Mouse (Mus musculus) hematopoietic multipotent progenitor cell, adult 10-12 weeks (in vitro differentiated cells): ENCODE data around the gene Akna. TPM values are rescaled to one million over a fixed set of nuclear protein-coding genes. Genes with fewer than 3 reads are reported as not detected.

Experiments used
- polyA plus RNA-seq: library from polyadenylated mRNA; stranded (reverse); fragments of >175 nt; gene quantifications from 2 replicates; pipeline ENCODE4 v1.2.3, GENCODE M21; 2012; ENCODE audit warnings: low replicate concordance

The Akna gene
- 285 and 506 TPM in 2 replicates for polyA plus RNA-seq

DNA sequence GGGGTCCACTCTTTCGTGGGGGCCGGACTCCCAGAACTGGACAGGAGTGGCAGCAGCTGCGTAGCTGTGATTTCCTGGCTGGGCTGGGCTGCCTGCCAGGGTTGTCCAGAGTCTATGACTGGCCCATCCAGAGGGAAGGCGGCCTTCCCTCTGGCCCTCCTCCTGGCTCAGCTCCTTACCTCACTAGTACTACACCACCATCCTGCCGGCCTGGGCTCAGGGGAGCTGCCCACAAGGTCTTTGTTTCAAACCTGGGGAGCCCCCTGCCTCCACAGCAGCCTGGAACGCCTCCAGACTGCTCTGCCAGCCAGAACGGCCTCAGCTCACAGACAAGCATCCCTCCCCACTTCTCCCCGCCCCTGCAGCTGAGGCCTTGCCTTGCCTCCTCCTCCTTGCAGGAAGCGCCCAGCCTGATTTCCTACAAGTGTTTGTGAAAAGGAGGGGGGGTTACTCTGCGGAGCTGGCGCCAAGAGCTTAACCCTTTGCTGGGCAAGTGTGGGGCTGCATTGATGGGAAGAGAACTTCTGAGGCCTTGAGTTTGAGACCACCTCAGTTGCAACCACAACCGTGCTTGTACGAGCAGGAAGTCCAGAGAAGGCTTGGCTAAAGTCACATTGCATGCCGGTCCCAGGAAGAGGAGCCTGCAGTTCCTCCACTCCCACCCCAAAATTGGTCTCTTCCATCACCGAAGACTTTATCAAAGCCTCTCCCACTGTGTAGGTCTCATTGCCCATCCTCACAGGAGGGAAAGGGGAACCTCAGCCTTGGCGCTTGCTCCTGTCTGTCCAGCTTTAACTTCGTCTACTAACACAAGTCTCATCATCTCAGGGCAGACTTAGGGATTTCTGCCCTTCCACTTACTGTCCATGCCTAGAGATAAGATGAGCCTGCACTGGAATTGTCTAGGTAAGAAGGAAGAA, at the start of gene Akna:
Akna (minus strand) TSS at position 315 of the 920 bp plus-strand sequence.

GRCm38 (mm10) chr4:63362150-63362549, 41.0 kb downstream of the Akna start, which contains the start of gene Orm2:
Orm2 (plus strand) TSS chr4:63362449.

GRCm38 (mm10) chr4:63355877-63356665, 47.1 kb downstream of the Akna start, which contains the start of gene Orm3:
Orm3 (plus strand) TSS chr4:63356162.

GRCm38 (mm10) chr4:63344295-63344694, 58.9 kb downstream of the Akna start, which contains the start of gene Orm1:
Orm1 (plus strand) TSS chr4:63344560.

Other genes with a start within 250 kb of the Akna start
- not detected in 2 replicates for gene Ambp, start 248.6 kb downstream of the Akna start, polyA plus RNA-seq
- not detected in 2 replicates for gene Kif12, start 231.2 kb downstream of the Akna start, polyA plus RNA-seq
- 3.1 and 4.0 TPM in 2 replicates for gene Col27a1, start 189.3 kb downstream of the Akna start, polyA plus RNA-seq
- gene Orm1, start 58.8 kb downstream of the Akna start, polyA plus RNA-seq = 0.21 and 0.31 TPM in 2 replicates
- not detected in 2 replicates for gene Orm3, start 47.2 kb downstream of the Akna start, polyA plus RNA-seq
- not detected in 2 replicates for gene Orm2, start 40.9 kb downstream of the Akna start, polyA plus RNA-seq
- gene Whrn, start 92.6 kb upstream of the Akna start, polyA plus RNA-seq = 61.6 and 147 TPM in 2 replicates
- 75.6 and 84.0 TPM in 2 replicates for gene Atp6v1g1, start 141.4 kb upstream of the Akna start, polyA plus RNA-seq
- gene Tmem268, start 155.4 kb upstream of the Akna start, polyA plus RNA-seq = 14.5 and 19.5 TPM in 2 replicates
- not detected in 2 replicates for gene Gm11213, start 201.9 kb upstream of the Akna start, polyA plus RNA-seq
- not detected in 2 replicates for gene Tex48, start 219.1 kb upstream of the Akna start, polyA plus RNA-seq